Mouse (Mus musculus) kidney, adult 2 months (tissue): ENCODE data around the gene Wwox.

Experiments used
- CTCF ChIP-seq: fragments of 200-500 bp; conservative IDR thresholded peaks from 2 replicates; pipeline ENCODE4 v1.5.1; 2011; ENCODE audit warnings: low read depth, mild to moderate bottlenecking, control low read depth, low read length, moderate library complexity, mixed read lengths; ENCODE audit not compliant: insufficient read depth, insufficient read length
- POLR2A ChIP-seq: fragments of 200-500 bp; IDR thresholded peaks from one replicate; pipeline ENCODE4 v1.6.1; 2011; ENCODE audit warnings: low read depth, low read length, control low read depth

DNA sequence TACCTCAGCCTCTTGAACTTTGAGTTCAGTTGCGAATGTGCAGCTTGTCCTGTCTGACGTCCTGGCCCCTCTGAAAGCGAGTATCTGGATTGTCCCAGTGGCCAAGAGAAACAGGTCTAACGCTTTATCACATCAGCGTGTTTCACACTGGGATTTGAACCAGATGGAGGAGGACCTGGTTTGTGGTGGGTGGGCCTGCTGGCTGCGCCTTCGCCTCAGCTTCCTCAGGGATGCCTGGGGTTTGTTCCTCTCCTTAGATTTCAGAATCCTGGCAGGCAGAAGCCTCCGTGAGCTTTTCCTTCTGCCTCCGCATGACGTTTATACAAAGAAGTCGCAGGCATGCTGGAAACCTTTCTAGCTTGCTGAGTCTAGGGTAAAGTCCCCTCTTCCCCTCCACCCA, 827.7 kb downstream of the Wwox start:
- TF ChIP-seq CTCF (no peak), POLR2A (no peak)
